Mouse (Mus musculus) heart, postnatal 0 days (tissue): ENCODE data around the gene Zfp993.
"Not testable (repeated sequence)": the region's sequence is repeated elsewhere in the genome, so short reads cannot be mapped to it uniquely, and the experiment has no call there.

Source experiments
- CTCF ChIP-seq: IDR thresholded peaks from 2 replicates; pipeline ENCODE4 v1.5.1; 2016; ENCODE audit warnings: antibody characterized with exemption, control low read depth, low read depth
- EP300 ChIP-seq: IDR thresholded peaks from 2 replicates; pipeline ENCODE4 v1.6.1; 2016; ENCODE audit warnings: antibody characterized with exemption, low read depth

DNA sequence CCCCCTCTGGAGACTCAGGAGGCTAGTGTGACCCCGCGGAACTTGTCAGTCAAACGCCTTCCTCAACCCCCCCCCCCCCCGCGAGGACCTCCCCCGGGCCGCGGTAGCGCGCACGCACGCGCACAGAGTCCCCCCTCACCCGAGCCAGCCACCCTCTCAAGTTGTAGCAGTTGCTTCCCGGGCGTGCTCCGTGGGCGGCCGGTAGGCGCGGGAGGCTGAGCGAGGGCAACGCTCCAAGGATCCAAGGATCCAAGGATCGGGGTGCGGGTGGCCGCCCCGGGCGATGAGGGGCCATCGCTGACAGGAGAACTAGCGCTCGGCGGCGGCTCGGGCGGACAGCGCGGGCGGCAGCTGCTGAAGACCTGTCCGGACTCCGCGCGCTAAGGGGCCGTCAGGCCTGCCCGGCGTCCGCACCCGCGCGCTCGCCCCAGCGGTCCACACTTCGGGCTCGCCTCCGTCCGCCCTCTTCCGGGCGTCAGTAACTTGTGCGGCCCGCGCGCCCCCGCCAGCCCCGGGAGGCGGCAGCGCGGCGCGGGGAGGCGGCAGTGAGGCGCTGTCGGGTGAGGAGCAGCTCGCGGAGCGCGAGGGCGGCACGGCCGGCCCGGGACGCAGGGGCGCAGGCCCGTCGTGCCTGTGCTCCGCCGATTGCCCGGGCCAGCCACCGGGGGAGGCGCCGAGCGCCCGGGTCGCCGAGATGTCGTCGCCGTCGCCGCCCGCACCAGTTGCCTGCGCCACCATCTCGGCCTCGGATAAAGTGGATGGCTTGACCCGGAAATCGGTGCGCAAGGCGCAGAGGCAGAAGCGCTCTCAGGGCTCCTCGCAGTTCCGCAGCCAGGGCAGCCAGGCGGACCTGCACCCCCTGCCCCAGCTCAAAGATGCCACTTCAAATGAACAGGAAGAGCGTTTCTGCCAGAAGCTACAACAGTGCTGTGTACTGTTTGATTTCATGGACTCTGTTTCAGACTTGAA lies 30.6 kb upstream of the Zfp993 start:
- not testable (repeated sequence) for TF ChIP-seq EP300, CTCF
